Mouse (Mus musculus): ENCODE measurements around the gene Appl1. TPM values are rescaled to one million over a fixed set of nuclear protein-coding genes. Genes with fewer than 3 reads are reported as not detected.

Appl1 gene
- 28.4 to 48.0 TPM (median 47.6 TPM) in 3 replicates for total RNA-seq (2017)

GRCm38 (mm10) chr14:26971106-26971789 is at the start of gene Appl1:
Appl1 (minus strand) TSS chr14:26971232.
- ATAC-seq (replicated peaks; ENCODE audit: insufficient number of reproducible peaks, low FRiP score, low TSS enrichment, poor library complexity, severe bottlenecking) = no peak

DNA sequence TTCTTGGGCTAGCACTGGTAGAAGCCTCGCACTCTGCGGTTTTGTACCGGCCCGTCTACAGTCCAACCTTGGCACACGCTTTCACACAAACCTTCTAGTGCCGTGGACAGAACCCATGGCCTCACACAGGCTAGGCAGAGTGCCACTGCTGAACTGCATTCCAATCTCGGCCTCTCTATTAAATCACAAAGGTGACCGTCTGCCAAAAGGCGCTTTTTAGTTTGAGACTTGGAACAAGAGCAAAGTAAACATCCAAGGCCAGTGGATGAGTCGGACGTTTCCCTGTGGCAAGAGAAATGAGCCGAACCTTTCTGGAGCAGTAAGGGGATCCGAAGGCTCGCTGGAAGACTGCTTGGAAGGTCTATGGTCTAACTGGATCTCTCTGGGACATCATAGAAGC is 48.8 kb upstream of the Appl1 start:
- no peak for ATAC-seq (replicated peaks; ENCODE audit: insufficient number of reproducible peaks, low FRiP score, low TSS enrichment, poor library complexity, severe bottlenecking)

- no peak for ATAC-seq (replicated peaks; ENCODE audit: insufficient number of reproducible peaks, low FRiP score, low TSS enrichment, poor library complexity, severe bottlenecking)
Measured at GRCm38 (mm10) chr14:27017936-27018335, 46.9 kb upstream of the Appl1 start.

- no peak for ATAC-seq (replicated peaks; ENCODE audit: insufficient number of reproducible peaks, low FRiP score, low TSS enrichment, poor library complexity, severe bottlenecking)
Measured at GRCm38 (mm10) chr14:27013658-27014057, 42.6 kb upstream of the Appl1 start.

DNA sequence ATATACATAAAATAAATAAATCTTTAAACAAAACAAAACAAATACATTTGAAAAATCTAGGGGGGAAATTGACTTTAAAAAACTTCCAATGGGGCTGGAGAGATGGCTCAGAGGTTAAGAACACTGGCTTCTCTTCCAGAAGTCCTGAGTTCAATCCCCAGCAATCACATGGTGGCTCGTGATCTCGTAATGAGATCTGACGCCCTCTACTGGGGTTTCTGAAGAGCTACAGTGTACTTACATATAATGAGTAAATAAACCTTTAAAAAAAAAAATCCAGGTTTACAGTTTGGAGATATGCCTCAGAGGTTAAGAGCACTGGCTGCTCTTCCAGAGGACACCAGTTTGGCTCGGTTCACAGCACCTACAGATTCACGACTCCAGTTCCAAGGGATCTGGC is 40.5 kb upstream of the Appl1 start:
- no peak for ATAC-seq (replicated peaks; ENCODE audit: insufficient number of reproducible peaks, low FRiP score, low TSS enrichment, poor library complexity, severe bottlenecking)

- ATAC-seq (replicated peaks; ENCODE audit: insufficient number of reproducible peaks, low FRiP score, low TSS enrichment, poor library complexity, severe bottlenecking) = no peak
Measured at GRCm38 (mm10) chr14:27005937-27006336, 34.9 kb upstream of the Appl1 start.

DNA sequence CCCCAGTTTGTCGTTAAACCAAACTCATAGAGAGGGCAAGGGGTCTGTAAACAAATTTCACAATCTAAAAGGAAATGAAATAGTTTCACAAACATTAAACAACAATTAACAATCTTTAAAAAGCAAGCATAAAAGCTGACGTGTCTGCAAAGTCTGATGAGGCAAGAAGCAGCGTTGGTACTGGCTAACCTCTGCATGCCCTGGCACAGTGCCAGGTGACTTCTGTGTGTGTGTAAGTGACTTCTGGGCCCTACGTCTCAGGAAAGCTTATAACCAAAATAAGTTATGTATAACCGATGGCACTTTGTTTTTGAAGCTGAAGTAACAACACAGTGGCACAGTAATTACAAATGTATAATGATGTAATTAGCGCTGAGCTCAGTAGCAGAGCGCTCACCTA is 33.9 kb upstream of the Appl1 start:
- ATAC-seq (replicated peaks; ENCODE audit: insufficient number of reproducible peaks, low FRiP score, low TSS enrichment, poor library complexity, severe bottlenecking) = no peak

DNA sequence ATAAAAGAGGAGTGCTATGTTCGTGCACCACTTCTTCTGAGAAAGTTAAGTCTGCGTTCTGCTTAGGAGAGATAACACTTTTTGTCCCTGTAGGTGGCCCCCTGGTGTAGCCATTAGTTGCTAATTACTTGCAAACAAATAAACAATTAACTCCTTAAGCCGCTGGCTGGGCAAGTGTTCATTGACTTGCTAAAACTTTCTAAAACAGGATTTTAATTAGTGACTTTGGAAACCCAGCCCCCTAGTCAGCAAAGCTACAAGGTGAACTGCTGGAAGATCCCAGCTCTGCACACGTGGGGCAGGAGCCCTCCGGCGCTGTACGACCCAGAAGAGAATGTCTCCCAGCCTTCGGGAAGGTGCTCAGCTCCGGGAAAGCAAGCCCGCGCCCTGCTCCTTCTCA is 29.4 kb upstream of the Appl1 start:
- ATAC-seq (replicated peaks; ENCODE audit: insufficient number of reproducible peaks, low FRiP score, low TSS enrichment, poor library complexity, severe bottlenecking) = no peak

- no peak for ATAC-seq (replicated peaks; ENCODE audit: insufficient number of reproducible peaks, low FRiP score, low TSS enrichment, poor library complexity, severe bottlenecking)
Measured at GRCm38 (mm10) chr14:26996257-26996656, 25.2 kb upstream of the Appl1 start.

- peak; percentile 79 for ATAC-seq (replicated peaks; ENCODE audit: insufficient number of reproducible peaks, low FRiP score, low TSS enrichment, poor library complexity, severe bottlenecking)
Measured at GRCm38 (mm10) chr14:26994211-26994741, 23.2 kb upstream of the Appl1 start, which contains the start of gene Hesx1. Hesx1 (plus strand) TSS chr14:26994416.

GRCm38 (mm10) chr14:26993427-26993826 is 22.4 kb upstream of the Appl1 start:
- ATAC-seq (replicated peaks; ENCODE audit: insufficient number of reproducible peaks, low FRiP score, low TSS enrichment, poor library complexity, severe bottlenecking) = no peak

- no peak for ATAC-seq (replicated peaks; ENCODE audit: insufficient number of reproducible peaks, low FRiP score, low TSS enrichment, poor library complexity, severe bottlenecking)
Measured at GRCm38 (mm10) chr14:26991622-26992021, 20.6 kb upstream of the Appl1 start.

GRCm38 (mm10) chr14:26988694-26989093 is 17.7 kb upstream of the Appl1 start:
- ATAC-seq (replicated peaks; ENCODE audit: insufficient number of reproducible peaks, low FRiP score, low TSS enrichment, poor library complexity, severe bottlenecking) = no peak

DNA sequence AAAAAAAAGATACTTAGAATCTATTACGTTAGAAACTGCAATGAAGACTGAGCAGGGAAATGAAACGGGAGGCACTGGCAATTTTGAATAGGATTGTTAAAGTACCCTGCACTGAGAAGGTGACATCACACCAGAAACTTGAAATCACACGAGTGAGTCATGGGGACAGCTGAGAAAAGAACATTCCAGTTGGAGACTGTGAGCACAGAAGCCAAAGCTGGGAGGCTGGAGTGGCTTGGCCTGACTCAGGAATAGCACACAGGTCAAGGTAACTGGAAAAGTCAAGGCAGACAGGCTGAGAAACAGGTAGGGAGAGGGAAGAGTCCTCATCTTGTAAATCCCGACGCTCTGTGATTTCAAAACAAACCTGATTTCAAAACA is 11.1 kb upstream of the Appl1 start:
- ATAC-seq (replicated peaks; ENCODE audit: insufficient number of reproducible peaks, low FRiP score, low TSS enrichment, poor library complexity, severe bottlenecking) = no peak

- no peak for ATAC-seq (replicated peaks; ENCODE audit: insufficient number of reproducible peaks, low FRiP score, low TSS enrichment, poor library complexity, severe bottlenecking)
Measured at GRCm38 (mm10) chr14:26981494-26982149, 10.6 kb upstream of the Appl1 start.

DNA sequence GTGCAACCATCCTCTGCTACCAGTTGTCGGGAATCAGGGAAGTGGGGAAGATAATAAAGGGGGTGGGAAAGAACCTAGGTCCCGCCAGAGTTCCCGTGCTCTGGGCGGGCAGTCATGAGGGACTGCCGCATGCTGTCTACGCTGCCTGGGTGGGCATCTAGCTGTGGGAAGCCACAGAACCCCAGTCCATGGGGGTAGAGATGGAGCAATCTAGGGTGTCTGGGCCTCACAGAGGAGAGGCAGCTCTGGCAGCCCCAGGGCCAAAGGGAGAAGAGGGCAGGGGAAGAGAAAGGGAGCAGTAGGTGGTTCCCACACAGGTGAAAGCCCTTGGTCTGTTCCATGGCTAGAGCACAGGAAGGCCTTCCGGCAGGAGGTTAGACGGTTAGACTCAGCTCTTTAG is 10.0 kb upstream of the Appl1 start:
- no peak for ATAC-seq (replicated peaks; ENCODE audit: insufficient number of reproducible peaks, low FRiP score, low TSS enrichment, poor library complexity, severe bottlenecking)

DNA sequence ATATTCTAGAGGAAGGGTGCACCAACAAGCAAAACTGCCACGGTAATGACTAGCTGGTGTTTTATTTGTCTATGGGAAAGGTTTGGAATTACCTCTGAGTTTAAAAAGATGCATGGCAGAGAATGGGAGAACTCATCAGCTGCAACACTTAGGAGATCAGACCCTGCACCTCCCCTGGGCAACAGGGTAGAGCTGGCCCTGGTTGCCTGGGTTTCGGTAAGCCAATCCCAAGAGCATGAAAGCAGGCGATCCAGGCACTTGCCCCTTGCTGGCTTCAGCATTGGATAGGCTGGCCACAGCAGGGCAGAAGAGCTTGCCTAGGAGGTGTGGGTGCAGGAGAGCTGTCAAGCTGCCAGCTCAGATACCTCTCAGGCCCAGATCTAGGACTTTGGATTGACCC is 8.8 kb upstream of the Appl1 start:
- ATAC-seq (replicated peaks; ENCODE audit: insufficient number of reproducible peaks, low FRiP score, low TSS enrichment, poor library complexity, severe bottlenecking) = no peak

GRCm38 (mm10) chr14:26977500-26977899 is 6.5 kb upstream of the Appl1 start:
- no peak for ATAC-seq (replicated peaks; ENCODE audit: insufficient number of reproducible peaks, low FRiP score, low TSS enrichment, poor library complexity, severe bottlenecking)

GRCm38 (mm10) chr14:26976212-26976611 is 5.2 kb upstream of the Appl1 start:
- no peak for ATAC-seq (replicated peaks; ENCODE audit: insufficient number of reproducible peaks, low FRiP score, low TSS enrichment, poor library complexity, severe bottlenecking)

GRCm38 (mm10) chr14:26975490-26975889 is 4.5 kb upstream of the Appl1 start:
- ATAC-seq (replicated peaks; ENCODE audit: insufficient number of reproducible peaks, low FRiP score, low TSS enrichment, poor library complexity, severe bottlenecking) = no peak

All from monocyte, adult 5-6 weeks (primary cell).